Mouse (Mus musculus) embryo, embryonic 10.5 days (tissue): Measurements from ENCODE around the gene Abhd17b.

Experiments
- DNase-seq: peaks from one replicate; pipeline ENCODE4 v3.0.0-alpha.2; 2015; ENCODE audit warnings: low spot score

Abhd17b gene

DNA sequence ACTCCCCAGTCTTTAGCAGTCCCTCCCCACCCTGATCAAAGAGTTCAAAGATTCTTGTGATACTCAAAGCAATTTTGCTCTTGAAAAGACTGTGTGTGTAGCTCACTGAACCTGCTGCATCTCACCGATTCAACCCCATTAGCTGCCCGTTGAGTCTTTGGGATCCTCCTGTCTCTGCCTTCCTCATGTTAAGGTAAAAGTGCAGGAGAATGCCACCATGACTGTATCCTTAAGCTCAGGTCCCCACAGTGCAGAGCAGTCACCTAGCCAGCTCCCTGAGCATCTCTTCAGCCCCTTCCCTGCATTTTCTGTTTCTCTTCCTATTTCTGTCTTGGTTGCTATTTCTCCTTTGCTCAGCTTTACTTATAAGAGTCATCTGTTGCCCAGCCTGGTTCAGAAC, 80.2 kb downstream of the Abhd17b start:
- DNase-seq = no peak

DNA sequence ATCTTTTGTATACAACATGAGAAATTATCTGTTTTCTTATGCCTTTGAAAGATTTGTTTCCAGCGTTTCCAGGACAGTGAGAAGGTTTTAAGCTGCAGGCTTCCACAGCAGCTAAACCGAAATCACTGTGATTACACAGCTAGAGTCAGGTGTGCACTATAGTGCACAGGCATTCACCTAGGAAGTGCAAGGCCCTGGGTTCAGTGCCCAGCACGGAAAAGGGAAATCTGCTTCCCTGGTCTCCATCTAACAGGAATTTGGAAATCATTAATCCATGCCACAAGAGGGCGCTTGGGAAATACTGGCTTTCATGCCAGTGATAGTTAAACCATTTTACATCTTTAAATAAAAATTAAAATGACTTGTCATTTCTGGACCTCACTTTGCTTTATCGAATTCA, 81.1 kb downstream of the Abhd17b start:
- DNase-seq = peak; percentile 70
